In genomic region chr11:77492311-77492871, GRCm38 (mm10) we compare ENCODE assay signal across 8 mouse cellular contexts. TPM values are rescaled to one million over a fixed set of nuclear protein-coding genes. Genes with fewer than 3 reads are reported as not detected.
A peak's percentile ranks its signal among the peaks of the same experiment; 100 is the strongest.
DNase-seq lines count a peak whose midpoint lies in the region; ATAC-seq and TF ChIP-seq lines count a peak whose summit lies in the region.
"Had no signal": no experiment of that assay in that cellular context is flagged by ENCODE, and none has a peak within 500 bp of the region (broad histone marks: within the 10 kb centered on the region; RNA-seq: fewer than 3 reads in every experiment).

No protein-coding gene starts in this region.

- TF ChIP-seq POLR2A in bone marrow macrophage, adult 2 months (IDR thresholded peaks at IDR 0.05; ENCODE audit: borderline replicate concordance, low read depth, low read length) = no peak

- WGBS in forebrain, embryonic 13.5 days = under 1% methylated on average over 18 of the region's 18 CpGs
- 1% methylated on average over 18 of the region's 18 CpGs for WGBS in limb, embryonic 10.5 days
- 0% methylated on average over 18 of the region's 18 CpGs for WGBS in neural tube, embryonic 13.5 days

- no peak for TF ChIP-seq CTCF in left cerebral cortex, adult 2 months (IDR thresholded peaks at IDR 0.05)
- TF ChIP-seq CTCF in bone marrow macrophage, adult 2 months (IDR thresholded peaks at IDR 0.05; ENCODE audit: low read depth, low read length) = no peak

- peak overlapping the region; percentile 80 for H3K4me3 ChIP-seq in left cerebral cortex, adult 2 months
- peak overlapping the region; percentile 92 for H3K4me3 ChIP-seq in bone marrow macrophage, adult 2 months (ENCODE audit: insufficient read depth, low read length)
- peak overlapping the region; percentile 97 for H3K4me3 ChIP-seq in forebrain, embryonic 13.5 days
- peak overlapping the region; percentile 98 for H3K4me3 ChIP-seq in limb, embryonic 10.5 days
- H3K4me3 ChIP-seq in neural tube, embryonic 13.5 days = peak overlapping the region; percentile 89

- intact Hi-C loops in left cerebral cortex, adult 2 months (cut with DNase I) = loop anchor here (5.0 to 10.0 kb wide), 2 partner anchors 115 to 492 kb away; partner anchors contain the start of genes Phf12 and Taok1

- peak overlapping the region; percentile 98 for H3K9ac ChIP-seq in forebrain, embryonic 13.5 days
- H3K9ac ChIP-seq in neural tube, embryonic 13.5 days = peak overlapping the region; percentile 98

- no peaks in the 10 kb centered on the region for H3K27me3 ChIP-seq in forebrain, embryonic 13.5 days
- H3K27me3 ChIP-seq in limb, embryonic 10.5 days (ENCODE audit: low read depth, poor library complexity, severe bottlenecking) = no peaks in the 10 kb centered on the region
- no peaks in the 10 kb centered on the region for H3K27me3 ChIP-seq in neural tube, embryonic 13.5 days

- DNase-seq in left cerebral cortex, adult 2 months (ENCODE audit: extremely low spot score in 1 of 2, low spot score in 2 of 2) = no peak
- no peak for DNase-seq in left cerebral cortex, adult 11 months (ENCODE audit: low spot score)
- peak; percentile 56 for DNase-seq in limb, embryonic 10.5 days (ENCODE audit: low spot score)
- no peak for DNase-seq in layer of hippocampus, postnatal 36 days

- peak overlapping the region; percentile 99 for H3K4me2 ChIP-seq in forebrain, embryonic 13.5 days
- H3K4me2 ChIP-seq in neural tube, embryonic 13.5 days = peak overlapping the region; percentile 84

- no peaks in the 10 kb centered on the region for H3K36me3 ChIP-seq in forebrain, embryonic 13.5 days (ENCODE audit: poor library complexity, severe bottlenecking)
- H3K36me3 ChIP-seq in limb, embryonic 10.5 days = 0 out of 2 replicates have a peak, but pooled peaks cover 14% of the 10 kb centered on the region
- no peaks in the 10 kb centered on the region for H3K36me3 ChIP-seq in neural tube, embryonic 13.5 days

- peak overlapping the region; percentile 98 for H3K27ac ChIP-seq in left cerebral cortex, adult 2 months
- H3K27ac ChIP-seq in bone marrow macrophage, adult 2 months (ENCODE audit: insufficient read depth, low read depth, low read length) = peak overlapping the region; percentile 78
- peak overlapping the region; percentile 83 for H3K27ac ChIP-seq in forebrain, embryonic 13.5 days
- H3K27ac ChIP-seq in limb, embryonic 10.5 days = peak overlapping the region; percentile 96
- H3K27ac ChIP-seq in neural tube, embryonic 13.5 days (replicated peaks) = peak overlapping the region; percentile 95

- H3K9me3 ChIP-seq in forebrain, embryonic 13.5 days (replicated peaks) = no peaks in the 10 kb centered on the region
- no peaks in the 10 kb centered on the region for H3K9me3 ChIP-seq in limb, embryonic 10.5 days (replicated peaks)
- H3K9me3 ChIP-seq in neural tube, embryonic 13.5 days = no peaks in the 10 kb centered on the region

- no peak for ATAC-seq in forebrain, embryonic 13.5 days
- no peak for ATAC-seq in neural tube, embryonic 13.5 days (ENCODE audit: low read depth)

- peaks cover 48% of the 10 kb centered on the region for H3K4me1 ChIP-seq in bone marrow macrophage, adult 2 months (ENCODE audit: control insufficient read depth, insufficient read depth, low read length)
- peaks cover 77% of the 10 kb centered on the region for H3K4me1 ChIP-seq in forebrain, embryonic 13.5 days
- H3K4me1 ChIP-seq in limb, embryonic 10.5 days = peaks cover 89% of the 10 kb centered on the region
- peaks cover 73% of the 10 kb centered on the region for H3K4me1 ChIP-seq in neural tube, embryonic 13.5 days (replicated peaks)

RNA-seq across cellular contexts. Expression of gene Git1, which starts 1.0 kb away (rescaled TPM):
- 100 to 1,000 TPM; 297 to 305 TPM for total RNA-seq in left cerebral cortex, adult 2 months (2021)
- 29.4 and 34.0 TPM in 2 replicates for polyA plus RNA-seq in bone marrow macrophage, adult 2 months (2012; ENCODE audit: insufficient read depth, insufficient read length, missing spikeins)
- 12.9 and 14.6 TPM in 2 replicates for polyA plus RNA-seq in forebrain, embryonic 13.5 days (2015; fragmentation: Nextera tagmentation; extraction: Ambion mirVana)
- polyA plus RNA-seq in limb, embryonic 10.5 days (2016; fragmentation: Nextera tagmentation; extraction: Ambion mirVana) = 13.6 and 14.8 TPM in 2 replicates
- 11.5 and 14.1 TPM in 2 replicates for polyA plus RNA-seq in neural tube, embryonic 13.5 days (2015; fragmentation: Nextera tagmentation; extraction: Ambion mirVana)
- 100 to 1,000 TPM; 284 to 288 TPM for total RNA-seq in layer of hippocampus, postnatal 36 days (2021)

RNA-seq across cellular contexts. Expression of gene Ankrd13b, which starts 2.9 kb away (rescaled TPM):
- total RNA-seq in left cerebral cortex, adult 2 months (2021) = 10 to 100 TPM; 89.7 to 91.7 TPM
- 5.0 and 5.1 TPM in 2 replicates for polyA plus RNA-seq in bone marrow macrophage, adult 2 months (2012; ENCODE audit: insufficient read depth, insufficient read length, missing spikeins)
- 18.0 and 18.7 TPM in 2 replicates for polyA plus RNA-seq in forebrain, embryonic 13.5 days (2015; fragmentation: Nextera tagmentation; extraction: Ambion mirVana)
- 12.5 and 13.4 TPM in 2 replicates for polyA plus RNA-seq in limb, embryonic 10.5 days (2016; fragmentation: Nextera tagmentation; extraction: Ambion mirVana)
- 33.7 and 37.9 TPM in 2 replicates for polyA plus RNA-seq in neural tube, embryonic 13.5 days (2015; fragmentation: Nextera tagmentation; extraction: Ambion mirVana)
- total RNA-seq in layer of hippocampus, postnatal 36 days (2021) = 10 to 100 TPM; 83.2 to 88.4 TPM

RNA-seq across cellular contexts. Expression of gene Abhd15, which starts 22.5 kb away (rescaled TPM):
- total RNA-seq in left cerebral cortex, adult 2 months (2021) = 1 to 10 TPM; 1.4 to 1.7 TPM
- polyA plus RNA-seq in bone marrow macrophage, adult 2 months (2012; ENCODE audit: insufficient read depth, insufficient read length, missing spikeins) = 10.4 and 10.5 TPM in 2 replicates
- 3.0 and 3.8 TPM in 2 replicates for polyA plus RNA-seq in forebrain, embryonic 13.5 days (2015; fragmentation: Nextera tagmentation; extraction: Ambion mirVana)
- polyA plus RNA-seq in limb, embryonic 10.5 days (2016; fragmentation: Nextera tagmentation; extraction: Ambion mirVana) = 1.4 and 2.0 TPM in 2 replicates
- 2.6 and 2.9 TPM in 2 replicates for polyA plus RNA-seq in neural tube, embryonic 13.5 days (2015; fragmentation: Nextera tagmentation; extraction: Ambion mirVana)
- total RNA-seq in layer of hippocampus, postnatal 36 days (2021) = 1 to 10 TPM; 1.3 to 1.5 TPM

RNA-seq across cellular contexts. Expression of gene Trp53i13, which starts 23.4 kb away (rescaled TPM):
- 1 to 10 TPM; 3.6 to 5.0 TPM for total RNA-seq in left cerebral cortex, adult 2 months (2021)
- 13.1 and 15.7 TPM in 2 replicates for polyA plus RNA-seq in bone marrow macrophage, adult 2 months (2012; ENCODE audit: insufficient read depth, insufficient read length, missing spikeins)
- 19.7 and 20.9 TPM in 2 replicates for polyA plus RNA-seq in forebrain, embryonic 13.5 days (2015; fragmentation: Nextera tagmentation; extraction: Ambion mirVana)
- polyA plus RNA-seq in limb, embryonic 10.5 days (2016; fragmentation: Nextera tagmentation; extraction: Ambion mirVana) = 33.4 and 38.7 TPM in 2 replicates
- polyA plus RNA-seq in neural tube, embryonic 13.5 days (2015; fragmentation: Nextera tagmentation; extraction: Ambion mirVana) = 18.0 and 18.3 TPM in 2 replicates
- total RNA-seq in layer of hippocampus, postnatal 36 days (2021) = 1 to 10 TPM; 5.4 to 5.9 TPM

RNA-seq across cellular contexts. Expression of gene Gm10392, which starts 26.6 kb away (rescaled TPM):
- not detected for total RNA-seq in left cerebral cortex, adult 2 months (2021)
- polyA plus RNA-seq in bone marrow macrophage, adult 2 months (2012; ENCODE audit: insufficient read depth, insufficient read length, missing spikeins) = 0.32 TPM in 1 of 2 replicates, not detected in the other
- polyA plus RNA-seq in forebrain, embryonic 13.5 days (2015; fragmentation: Nextera tagmentation; extraction: Ambion mirVana) = 0.12 and 0.16 TPM in 2 replicates
- polyA plus RNA-seq in limb, embryonic 10.5 days (2016; fragmentation: Nextera tagmentation; extraction: Ambion mirVana) = 0.14 TPM in 1 of 2 replicates, not detected in the other
- polyA plus RNA-seq in neural tube, embryonic 13.5 days (2015; fragmentation: Nextera tagmentation; extraction: Ambion mirVana) = 0.15 TPM in 1 of 2 replicates, not detected in the other
- total RNA-seq in layer of hippocampus, postnatal 36 days (2021) = not detected
- total RNA-seq: heart, adult 18-20 months had no signal
